Mouse (Mus musculus) heart, postnatal 36 days (tissue): ENCODE data around the gene Ppara. TPM values are rescaled to one million over a fixed set of nuclear protein-coding genes. Genes with fewer than 3 reads are reported as not detected.
"Not testable (repeated sequence)": the region's sequence is repeated elsewhere in the genome, so short reads cannot be mapped to it uniquely, and the experiment has no call there.

Source experiments
- DNase-seq, 2 experiments: peaks; one replicate each; pipeline ENCODE4 v3.0.0; 2021 to 2022
- intact Hi-C: fragments of 180-260 bp; cut with DNase I; formaldehyde crosslinking; loops from one replicate; pipeline ENCODE4 v1.15.1; 2025
- total RNA-seq, 2 experiments: library from RNA; stranded (reverse); gene quantifications; 2 replicates each; pipeline ENCODE4 v1.2.3; 2021

The Ppara gene
- total RNA-seq, 2 experiments from 2014 or later, result 39.3 to 53.4 TPM

- no peak for DNase-seq
- intact Hi-C loops, result no loop called here
Measured at GRCm38 (mm10) chr15:85748466-85748865, 13.7 kb downstream of the Ppara start.

- no peak for DNase-seq
- intact Hi-C loops, result no loop called here
Measured at GRCm38 (mm10) chr15:85749141-85749540, 14.4 kb downstream of the Ppara start.

- DNase-seq, result no peak
- intact Hi-C loops, result no loop called here
Measured at GRCm38 (mm10) chr15:85750115-85750514, 15.3 kb downstream of the Ppara start.

GRCm38 (mm10) chr15:85752655-85753054 lies 17.9 kb downstream of the Ppara start:
- no peak for DNase-seq
- intact Hi-C loops, result no loop called here

- DNase-seq, result no peak
- intact Hi-C loops, result no loop called here
Measured at GRCm38 (mm10) chr15:85754033-85754650, 19.4 kb downstream of the Ppara start.

GRCm38 (mm10) chr15:85755214-85755613 lies 20.4 kb downstream of the Ppara start:
- DNase-seq, result no peak
- intact Hi-C loops, result loop anchor here (5.0 kb wide), 1 partner anchor 37 kb away; no protein-coding TSS in a partner anchor

- intact Hi-C loops, result loop anchor here (5.0 kb wide), 1 partner anchor 36 kb away; no protein-coding TSS in a partner anchor
- DNase-seq, result peak; percentile 43 to 57
Measured at GRCm38 (mm10) chr15:85756611-85757010, 21.8 kb downstream of the Ppara start.

GRCm38 (mm10) chr15:85757768-85758167 lies 23.0 kb downstream of the Ppara start:
- intact Hi-C loops, result loop anchor here (5.0 kb wide), 1 partner anchor 35 kb away; no protein-coding TSS in a partner anchor
- DNase-seq, result no peak

- intact Hi-C loops, result no loop called here
- DNase-seq, result no peak
Measured at GRCm38 (mm10) chr15:85762761-85763160, 28.0 kb downstream of the Ppara start.

GRCm38 (mm10) chr15:85765022-85765421 lies 30.2 kb downstream of the Ppara start:
- intact Hi-C loops, result no loop called here

GRCm38 (mm10) chr15:85766677-85767076 lies 31.9 kb downstream of the Ppara start:
- DNase-seq, result no peak
- intact Hi-C loops, result no loop called here

More at GRCm38 (mm10) chr15:85765022-85765421, 30.2 kb downstream of the Ppara start:
- DNase-seq, result no peak

- no peak for DNase-seq
- intact Hi-C loops, result no loop called here
Measured at GRCm38 (mm10) chr15:85768991-85769390, 34.2 kb downstream of the Ppara start.

GRCm38 (mm10) chr15:85771306-85772121 lies 36.7 kb downstream of the Ppara start:
- no peak for DNase-seq
- intact Hi-C loops, result no loop called here

GRCm38 (mm10) chr15:85772146-85772740 lies 37.5 kb downstream of the Ppara start:
- DNase-seq, result no peak
- intact Hi-C loops, result no loop called here

- intact Hi-C loops, result no loop called here
- no peak for DNase-seq
Measured at GRCm38 (mm10) chr15:85774419-85774818, 39.6 kb downstream of the Ppara start.

- intact Hi-C loops, result no loop called here
- no peak for DNase-seq
Measured at GRCm38 (mm10) chr15:85775001-85775400, 40.2 kb downstream of the Ppara start.

- no peak for DNase-seq
- intact Hi-C loops, result no loop called here
Measured at GRCm38 (mm10) chr15:85776241-85776640, 41.5 kb downstream of the Ppara start.

- DNase-seq, result no peak
- intact Hi-C loops, result no loop called here
Measured at GRCm38 (mm10) chr15:85776771-85777170, 42.0 kb downstream of the Ppara start.

- DNase-seq, intact Hi-C loops: not testable (repeated sequence)
Measured at GRCm38 (mm10) chr15:85778891-85779290, 44.1 kb downstream of the Ppara start.

- intact Hi-C loops, result no loop called here
- DNase-seq, result no peak
Measured at GRCm38 (mm10) chr15:85783146-85783545, 48.4 kb downstream of the Ppara start.

- no peak for DNase-seq
- intact Hi-C loops, result no loop called here
Measured at GRCm38 (mm10) chr15:85784341-85784740, 49.6 kb downstream of the Ppara start.
